Mouse (Mus musculus): ENCODE data around the gene Dlk1.
"Not testable (repeated sequence)": the region's sequence is repeated elsewhere in the genome, so short reads cannot be mapped to it uniquely, and the experiment has no call there.

Gene Dlk1

DNA sequence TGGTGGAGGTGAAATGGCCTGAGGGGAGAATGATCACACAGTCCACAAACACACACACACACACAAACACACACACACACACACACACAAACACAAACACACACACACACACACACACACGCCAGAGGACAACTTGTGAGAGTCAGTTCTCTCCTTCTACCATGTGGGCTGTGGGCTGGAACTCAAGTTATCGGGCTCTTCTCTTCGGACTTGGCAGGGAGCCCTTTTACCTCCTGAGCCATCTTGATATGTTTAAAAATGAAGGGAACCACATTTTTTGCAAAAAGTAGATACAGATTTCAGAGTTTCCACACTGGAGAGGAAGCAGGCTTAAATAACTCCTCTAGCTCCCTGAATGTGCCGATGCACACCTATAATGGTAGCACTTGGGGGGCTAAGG is 22.9 kb downstream of the Dlk1 start:
- no peak for DNase-seq

DNA sequence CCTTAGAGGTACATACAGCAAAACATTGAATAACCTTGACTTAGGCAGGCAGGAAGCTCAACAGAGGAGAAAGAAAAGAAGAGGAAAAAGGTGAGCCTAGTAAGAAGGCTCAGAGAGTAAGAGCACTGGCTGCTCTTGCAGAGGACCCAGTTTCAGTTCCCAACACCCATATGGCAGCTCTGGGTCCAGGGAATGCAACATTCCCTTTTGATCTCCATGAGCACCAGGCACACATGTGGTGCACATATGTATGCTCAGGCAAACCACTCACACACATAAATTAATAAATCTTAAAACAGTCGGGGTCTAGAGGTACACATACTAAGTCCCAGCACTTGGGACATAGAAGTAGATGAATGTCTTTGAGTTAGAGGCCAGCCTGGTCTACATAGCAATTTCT is 33.9 kb downstream of the Dlk1 start:
- not testable (repeated sequence) for DNase-seq

DNA sequence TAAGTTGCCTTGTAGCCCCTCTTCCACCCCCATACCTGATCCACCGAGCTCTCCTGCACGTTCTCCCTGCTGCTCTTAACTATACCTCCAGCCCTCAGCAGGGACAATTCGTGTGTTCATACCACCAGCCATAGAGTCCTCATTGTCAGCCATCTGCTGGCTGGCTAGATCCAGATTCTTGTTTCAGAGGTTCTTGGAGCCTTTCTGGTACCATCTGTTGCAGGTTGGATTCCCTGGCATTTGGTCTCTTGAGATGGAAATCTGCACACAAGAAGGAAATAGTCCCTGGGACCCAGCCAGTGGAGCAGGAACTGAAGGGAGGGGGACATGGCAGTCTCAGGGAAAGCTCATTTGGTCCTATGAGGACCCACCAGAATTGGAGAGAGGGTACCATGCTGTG is 39.1 kb downstream of the Dlk1 start:
- no peak for DNase-seq

DNA sequence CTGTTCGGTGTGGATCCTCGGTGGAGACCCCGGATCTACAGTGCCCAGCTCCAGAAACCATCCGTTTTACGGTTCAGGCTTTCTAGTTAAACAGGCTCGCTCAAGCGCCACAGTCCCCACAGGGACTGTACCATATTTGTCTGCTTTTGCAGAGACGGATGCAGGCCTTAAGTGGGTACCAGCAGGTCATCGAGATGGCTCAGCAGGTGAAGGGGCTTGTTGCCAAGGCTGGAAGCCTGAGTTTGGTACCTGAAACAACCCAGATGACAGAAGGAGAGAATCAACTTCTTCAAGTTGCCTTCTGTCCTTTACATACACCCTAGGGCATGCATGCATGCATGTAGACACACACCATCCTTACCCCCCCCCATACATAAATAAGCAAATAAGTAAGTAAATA is 40.8 kb downstream of the Dlk1 start:
- no peak for DNase-seq

DNA sequence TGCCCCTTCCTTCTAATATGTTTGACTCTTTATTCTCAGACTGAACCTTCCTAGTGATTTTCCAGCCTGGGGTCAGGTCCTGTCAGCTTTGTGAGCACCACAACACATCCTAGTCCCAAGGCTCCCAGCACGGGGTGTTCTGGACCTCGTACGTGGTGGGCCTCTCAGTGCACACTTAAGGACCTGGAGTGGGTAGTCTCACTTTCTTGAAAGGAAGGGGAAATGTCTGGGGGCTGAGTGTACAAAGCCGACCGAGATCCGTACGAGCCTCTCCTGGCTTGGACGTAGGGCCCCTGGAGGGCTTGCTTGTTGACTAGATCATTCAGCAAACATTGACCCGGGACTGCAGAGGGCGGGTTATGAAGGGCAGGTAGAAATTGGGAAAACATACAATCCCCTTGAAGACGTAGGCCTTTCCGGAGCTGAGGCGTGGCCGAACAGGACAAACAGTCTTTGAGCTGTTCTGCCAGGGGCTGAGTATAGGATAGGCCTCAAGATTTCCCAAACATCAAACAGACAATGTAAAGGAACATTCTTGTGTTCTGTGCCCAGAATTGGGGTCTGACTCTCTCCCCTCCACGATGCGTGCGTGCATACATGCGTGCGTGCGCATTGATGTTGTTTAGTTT is 42.5 kb downstream of the Dlk1 start:
- DNase-seq: no peak

DNA sequence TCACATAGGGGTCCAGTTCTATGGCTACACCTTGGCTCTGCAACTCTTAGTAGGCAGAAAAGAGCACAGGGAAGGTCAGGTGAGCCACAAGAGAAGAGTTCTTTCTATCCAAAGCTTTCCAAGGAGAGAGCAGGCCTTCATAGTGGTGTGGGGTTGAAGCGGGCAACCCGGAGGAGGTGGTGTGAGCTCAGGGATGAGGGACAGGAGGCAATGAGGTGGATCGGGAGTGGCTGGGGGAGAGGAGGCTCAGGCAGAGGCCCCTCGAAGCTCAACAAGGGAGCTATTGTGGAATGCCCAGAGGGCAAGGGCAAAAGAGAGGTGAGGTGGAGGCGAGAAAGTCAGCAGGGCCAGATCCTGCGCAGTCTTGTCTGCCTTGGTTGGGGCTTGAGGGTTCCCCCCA is 43.8 kb downstream of the Dlk1 start:
- no peak for DNase-seq

DNA sequence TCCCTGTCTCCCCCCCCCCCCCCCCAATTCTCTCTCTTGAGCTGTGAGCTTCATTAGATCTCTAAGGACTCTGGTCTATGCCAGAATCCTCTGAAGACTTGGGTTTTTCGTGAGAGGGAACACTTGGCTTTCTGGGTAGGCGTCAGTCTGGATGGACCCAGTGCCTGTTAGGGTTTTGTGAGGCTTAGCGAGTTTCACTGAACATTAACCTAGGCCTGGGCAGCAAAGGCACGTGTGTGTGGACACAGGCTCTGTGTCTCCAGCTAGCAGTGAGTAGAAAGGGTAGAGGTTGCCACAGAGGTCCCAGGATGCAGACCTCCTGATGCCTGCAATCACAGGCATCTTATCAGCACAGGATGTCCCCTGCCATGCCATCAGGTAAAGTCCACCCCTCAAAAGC is 48.4 kb downstream of the Dlk1 start:
- DNase-seq: no peak

DNA sequence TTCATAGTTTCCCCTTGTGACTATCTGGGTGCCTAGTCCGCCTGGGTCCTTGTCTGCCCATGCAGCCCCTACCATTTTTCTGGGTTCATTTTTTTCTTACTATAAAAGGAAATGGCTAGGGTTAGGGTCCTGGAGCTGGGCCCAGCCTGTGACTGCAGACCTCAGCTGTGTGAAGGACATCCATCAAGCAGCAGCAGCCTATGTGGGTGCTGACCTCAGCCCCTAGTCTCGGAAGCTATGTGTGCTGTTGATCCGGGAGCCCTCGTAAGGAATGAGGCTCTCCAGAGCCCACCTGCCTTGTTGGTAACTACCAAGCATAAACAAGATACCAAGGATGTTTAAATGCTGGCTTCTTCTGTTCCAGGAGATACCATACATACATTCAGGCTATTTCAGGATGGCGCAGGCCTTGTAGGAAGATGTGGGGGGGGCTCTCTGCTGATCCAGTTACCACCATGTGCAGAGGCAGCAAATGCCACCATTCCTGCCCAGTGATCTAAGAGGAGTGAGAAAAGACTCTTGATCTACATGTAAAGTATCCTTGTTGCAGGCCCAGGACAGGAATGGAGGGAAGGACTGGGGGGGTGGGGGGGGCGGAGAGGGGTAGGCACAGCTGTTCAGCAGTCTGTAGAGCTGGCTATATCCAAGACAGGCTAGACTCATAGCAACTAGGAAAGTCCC is 49.9 kb downstream of the Dlk1 start:
- no peak for DNase-seq

DNA sequence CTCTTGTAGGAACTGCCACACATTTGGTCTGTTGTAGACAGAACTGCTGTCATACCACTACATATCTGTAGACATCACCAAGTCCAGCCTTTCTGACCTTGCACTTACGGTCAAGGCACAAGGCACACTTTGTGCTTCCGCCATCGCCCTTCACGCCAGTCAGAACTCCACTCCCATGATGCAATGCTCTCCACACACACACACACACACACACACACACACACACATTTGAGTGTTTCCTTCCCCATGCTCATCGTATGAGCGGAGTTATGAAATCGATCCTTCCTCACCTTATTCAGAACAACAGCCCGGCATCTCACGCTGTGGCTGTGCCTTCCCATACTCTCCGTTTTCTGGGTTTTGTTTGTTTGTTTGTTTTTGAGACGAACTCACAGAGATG is 55.1 kb downstream of the Dlk1 start:
- no peak for DNase-seq

DNA sequence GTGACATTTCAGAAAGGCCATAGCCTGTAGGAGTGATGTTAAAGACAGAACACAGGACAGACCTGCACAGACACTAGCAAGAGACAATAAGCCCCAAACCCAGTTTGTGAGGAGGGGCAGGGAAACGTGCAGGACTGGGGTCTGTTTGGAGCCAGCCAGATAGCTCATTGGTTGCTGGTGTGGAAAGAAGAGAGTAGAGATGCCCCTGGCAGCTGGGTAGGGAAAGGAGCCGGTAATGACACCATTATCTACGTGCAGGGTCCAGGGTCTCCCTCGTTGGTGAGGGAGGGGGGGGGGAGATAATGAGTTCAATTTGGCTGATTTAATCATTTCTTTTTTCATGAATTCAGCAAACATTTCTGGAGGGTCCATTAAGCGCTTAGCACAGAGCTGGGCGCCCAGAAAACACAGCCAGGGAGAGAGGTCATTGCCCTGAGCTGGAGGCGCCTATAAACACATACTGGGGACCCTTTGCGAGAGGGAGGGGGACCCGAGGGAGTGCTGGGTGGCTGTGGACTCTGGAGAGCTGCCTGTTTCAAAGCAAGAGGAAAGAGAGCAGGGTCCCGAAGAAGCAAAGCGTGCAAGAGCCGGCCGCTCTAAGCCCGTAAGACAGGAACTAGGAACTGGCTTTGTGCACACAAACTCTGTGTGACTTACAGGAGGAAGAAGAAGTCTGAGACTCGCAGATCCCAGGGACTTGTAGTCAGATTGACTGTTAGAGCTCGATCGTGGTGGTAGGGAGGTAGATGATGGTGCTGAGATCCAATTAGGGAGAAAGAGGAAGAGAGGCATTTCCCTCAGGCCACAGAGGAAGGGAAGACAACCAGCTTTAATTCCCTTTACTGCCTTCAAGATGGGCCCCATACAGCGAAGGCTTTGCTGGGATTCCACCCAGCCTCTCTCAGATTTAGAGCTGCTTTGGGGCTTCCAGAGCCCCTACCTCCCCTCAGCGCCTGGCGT is 56.2 kb downstream of the Dlk1 start:
- DNase-seq: peak; percentile 49

DNA sequence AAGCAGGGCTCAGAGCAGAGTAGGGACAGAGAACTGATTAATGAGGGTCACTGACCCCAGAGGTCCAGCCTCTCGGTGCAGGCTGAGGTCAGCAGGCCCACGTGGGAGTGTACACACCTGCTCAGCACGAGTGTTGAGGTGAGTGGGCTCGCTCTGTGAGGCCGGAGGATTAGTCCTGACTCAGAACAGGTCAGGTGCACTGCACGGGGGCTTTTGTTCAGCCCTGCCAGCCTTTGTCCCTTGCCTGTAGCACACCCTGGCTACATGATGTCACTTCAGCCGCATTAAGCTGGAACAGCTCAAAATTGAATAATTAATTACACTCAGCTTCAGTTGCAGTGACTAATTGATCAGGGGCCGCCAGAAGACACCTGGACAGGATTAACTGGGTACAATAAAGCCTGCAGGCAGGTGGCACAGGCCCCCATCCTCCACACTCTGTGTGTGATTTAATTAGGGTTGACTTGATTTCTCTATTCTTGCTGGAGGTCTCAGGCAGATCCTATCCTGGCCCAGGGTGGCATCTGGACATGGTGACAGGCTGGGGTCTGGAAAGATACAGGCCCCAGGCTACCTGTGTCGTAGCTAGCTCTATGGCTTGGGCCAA is 57.0 kb downstream of the Dlk1 start:
- peak; percentile 62 for DNase-seq

DNA sequence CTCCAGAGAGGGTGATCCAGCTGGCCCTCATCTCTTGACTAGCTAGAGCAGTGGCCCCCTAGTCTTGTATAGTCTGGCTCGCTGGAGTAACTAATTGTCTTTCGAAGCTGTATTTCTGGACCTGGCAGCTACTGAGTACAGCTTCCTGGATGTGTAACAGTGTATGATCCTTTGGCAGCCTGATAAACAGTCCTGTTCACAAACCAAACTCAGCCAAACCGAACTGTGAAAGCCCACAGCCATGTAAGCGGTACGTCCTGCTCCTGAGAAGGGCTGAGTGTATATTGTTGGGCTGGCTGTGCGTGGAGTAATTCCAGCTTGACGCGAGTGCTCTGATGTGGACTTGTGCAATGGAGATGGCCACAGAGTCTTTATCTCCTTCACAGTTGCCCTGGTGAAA is 57.6 kb downstream of the Dlk1 start:
- no peak for DNase-seq

DNA sequence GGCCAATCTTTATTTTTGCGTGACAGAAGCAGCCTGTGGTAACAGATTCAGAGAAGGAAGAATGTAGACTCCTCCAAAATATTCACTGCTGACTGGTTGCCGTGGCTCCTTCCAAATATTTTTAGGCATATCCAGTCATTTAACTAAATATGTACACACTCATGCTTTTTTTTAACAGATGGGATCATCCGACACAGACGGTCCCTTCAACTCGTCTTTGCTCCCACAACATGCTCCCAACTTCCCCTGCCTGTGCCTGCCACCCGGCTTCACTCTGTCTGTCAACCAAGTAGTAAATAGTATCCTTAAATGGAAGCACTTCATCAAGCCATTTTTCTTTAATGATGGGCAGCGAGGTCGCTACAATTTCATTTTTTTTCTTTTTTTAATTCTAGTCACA is 58.8 kb downstream of the Dlk1 start:
- no peak for DNase-seq

DNA sequence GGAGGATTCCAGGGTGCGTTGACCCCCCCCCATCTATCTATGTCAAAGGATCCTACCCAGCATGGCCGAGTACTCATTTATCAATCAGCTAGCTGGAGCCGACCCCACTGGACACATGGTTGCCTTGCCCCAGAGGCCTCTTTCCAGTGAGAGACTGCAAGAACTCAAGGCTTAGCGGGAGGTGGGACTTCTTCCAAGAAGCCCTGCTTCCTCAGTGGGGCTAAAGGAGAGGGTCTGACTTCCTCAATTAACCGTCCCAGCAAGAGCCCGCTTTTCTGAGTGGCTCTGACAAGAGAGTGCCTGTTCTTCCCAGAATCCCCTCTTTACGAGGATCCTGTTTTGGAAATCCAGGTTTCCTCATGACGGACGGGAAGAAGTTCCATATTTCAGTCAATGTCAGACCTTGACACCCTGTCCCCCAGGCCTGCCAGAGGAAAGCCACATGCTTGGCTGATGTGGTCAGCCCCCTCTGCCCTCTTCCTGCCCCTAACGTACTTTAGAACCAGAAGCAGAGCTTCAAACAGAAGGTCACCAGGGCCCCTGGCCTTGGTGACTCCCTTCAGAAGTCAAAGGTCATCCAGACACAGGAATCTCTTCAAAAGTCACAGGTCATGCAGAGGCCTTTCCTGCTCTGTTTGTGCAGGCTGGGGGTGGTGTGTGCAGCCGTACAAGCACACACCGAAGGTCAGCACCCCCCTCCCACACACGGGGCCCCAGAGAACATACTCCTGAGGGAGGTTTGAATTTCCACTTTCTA is 59.7 kb downstream of the Dlk1 start:
- DNase-seq: peak; percentile 59

Data from embryo, embryonic 11 days (tissue).